Mouse (Mus musculus): Measurements from ENCODE around the gene Lrrc8e.

The Lrrc8e gene

GRCm38 (mm10) chr8:4216791-4217621 lies 9.6 kb upstream of the Lrrc8e start, which contains the start of gene Prr36:
TSS of gene Prr36 (minus strand) at chr8:4217459.
- peak; percentile 75 for ATAC-seq (ENCODE audit: insufficient number of reproducible peaks, low FRiP score, low TSS enrichment)

- ATAC-seq (ENCODE audit: insufficient number of reproducible peaks, low FRiP score, low TSS enrichment) = no peak
These were observed 7.0 kb upstream of the Lrrc8e start for GRCm38 (mm10) chr8:4219617-4220016.

GRCm38 (mm10) chr8:4222059-4222458 lies 4.6 kb upstream of the Lrrc8e start:
- ATAC-seq (ENCODE audit: insufficient number of reproducible peaks, low FRiP score, low TSS enrichment) = no peak

GRCm38 (mm10) chr8:4226323-4226722 lies 304 bp upstream of the Lrrc8e start:
- ATAC-seq (ENCODE audit: insufficient number of reproducible peaks, low FRiP score, low TSS enrichment) = no peak

- no peak for ATAC-seq (ENCODE audit: insufficient number of reproducible peaks, low FRiP score, low TSS enrichment)
These were observed 1.3 kb downstream of the Lrrc8e start for GRCm38 (mm10) chr8:4227919-4228318.

- no peak for ATAC-seq (ENCODE audit: insufficient number of reproducible peaks, low FRiP score, low TSS enrichment)
These were observed 3.2 kb downstream of the Lrrc8e start for GRCm38 (mm10) chr8:4229784-4230183.

GRCm38 (mm10) chr8:4230612-4231351 lies 4.2 kb downstream of the Lrrc8e start:
- ATAC-seq (ENCODE audit: insufficient number of reproducible peaks, low FRiP score, low TSS enrichment) = no peak

GRCm38 (mm10) chr8:4237814-4238433 lies 11.3 kb downstream of the Lrrc8e start:
- peak; percentile 0; the same call in 1 of the 2 replicates for ATAC-seq (ENCODE audit: insufficient number of reproducible peaks, low FRiP score, low TSS enrichment)

- ATAC-seq (ENCODE audit: insufficient number of reproducible peaks, low FRiP score, low TSS enrichment) = peak; percentile 92
These were observed 12.0 kb downstream of the Lrrc8e start, which contains the start of the genes Map2k7 and Gm49320 for GRCm38 (mm10) chr8:4238434-4239192. TSS of gene Map2k7 (plus strand) at chr8:4238740. TSS of gene Gm49320 (plus strand) at chr8:4238865.

GRCm38 (mm10) chr8:4239193-4239890 lies 12.7 kb downstream of the Lrrc8e start:
- ATAC-seq (ENCODE audit: insufficient number of reproducible peaks, low FRiP score, low TSS enrichment) = no peak

- ATAC-seq (ENCODE audit: insufficient number of reproducible peaks, low FRiP score, low TSS enrichment) = no peak
These were observed 18.4 kb downstream of the Lrrc8e start for GRCm38 (mm10) chr8:4245061-4245460.

GRCm38 (mm10) chr8:4245737-4246136 lies 19.1 kb downstream of the Lrrc8e start:
- no peak for ATAC-seq (ENCODE audit: insufficient number of reproducible peaks, low FRiP score, low TSS enrichment)

- no peak for ATAC-seq (ENCODE audit: insufficient number of reproducible peaks, low FRiP score, low TSS enrichment)
These were observed 20.6 kb downstream of the Lrrc8e start for GRCm38 (mm10) chr8:4247241-4247640.

GRCm38 (mm10) chr8:4247951-4248540 lies 21.4 kb downstream of the Lrrc8e start, which contains the start of gene Tgfbr3l:
TSS of gene Tgfbr3l (plus strand) at chr8:4248214.
- no peak for ATAC-seq (ENCODE audit: insufficient number of reproducible peaks, low FRiP score, low TSS enrichment)

- no peak for ATAC-seq (ENCODE audit: insufficient number of reproducible peaks, low FRiP score, low TSS enrichment)
These were observed 22.6 kb downstream of the Lrrc8e start for GRCm38 (mm10) chr8:4249213-4249612.

GRCm38 (mm10) chr8:4250306-4250970 lies 23.8 kb downstream of the Lrrc8e start:
- peak; percentile 49 for ATAC-seq (ENCODE audit: insufficient number of reproducible peaks, low FRiP score, low TSS enrichment)

GRCm38 (mm10) chr8:4252116-4252760 lies 25.6 kb downstream of the Lrrc8e start:
- no peak for ATAC-seq (ENCODE audit: insufficient number of reproducible peaks, low FRiP score, low TSS enrichment)

Measured in cerebellum, adult (tissue).